Mouse (Mus musculus) hindlimb bud, embryonic 11.5 days (tissue): ENCODE measurements at regions not wholly inside any gene's neighbourhood (a gene's known extent, or its start where the extent isn't known, plus 50 kb on each side); places are given as distances from the start of the nearest gene placed in this dataset.
"Not testable (repeated sequence)": the region's sequence is repeated elsewhere in the genome, so short reads cannot be mapped to it uniquely, and the experiment has no call there.

ENCODE experiments used
- DNase-seq: peaks from one replicate; pipeline ENCODE4 v3.0.0-alpha.2; 2012; ENCODE audit warnings: low read depth, low spot score; ENCODE audit errors: extremely low spot score

- DNase-seq: no peak
Measured at GRCm38 (mm10) chr5:129350024-129350423, 151.0 kb upstream of the Sfswap start.

- no peak for DNase-seq
Measured at GRCm38 (mm10) chr5:129353549-129353948, 147.5 kb upstream of the Sfswap start.

GRCm38 (mm10) chr5:129354877-129355276, 146.1 kb upstream of the Sfswap start:
- DNase-seq: no peak

GRCm38 (mm10) chr5:129361527-129361926, 139.5 kb upstream of the Sfswap start:
- DNase-seq: no peak

- no peak for DNase-seq
Measured at GRCm38 (mm10) chr5:129363189-129363588, 137.8 kb upstream of the Sfswap start.

GRCm38 (mm10) chr5:129365026-129365425, 136.0 kb upstream of the Sfswap start:
- DNase-seq: no peak

- DNase-seq: no peak
Measured at GRCm38 (mm10) chr5:129367266-129367665, 133.8 kb upstream of the Sfswap start.

- DNase-seq: no peak
Measured at GRCm38 (mm10) chr5:129380861-129381260, 120.2 kb upstream of the Sfswap start.

- DNase-seq: no peak
Measured at GRCm38 (mm10) chr5:129384976-129385375, 116.0 kb upstream of the Sfswap start.

- DNase-seq: not testable (repeated sequence)
Measured at GRCm38 (mm10) chr5:129385965-129386643, 114.9 kb upstream of the Sfswap start.

- not testable (repeated sequence) for DNase-seq
Measured at GRCm38 (mm10) chr5:129386671-129387070, 114.3 kb upstream of the Sfswap start.

GRCm38 (mm10) chr5:129387301-129387700, 113.7 kb upstream of the Sfswap start:
- no peak for DNase-seq

- no peak for DNase-seq
Measured at GRCm38 (mm10) chr5:129390921-129391371, 110.1 kb upstream of the Sfswap start.

- DNase-seq: no peak
Measured at GRCm38 (mm10) chr5:129393150-129393549, 107.9 kb upstream of the Sfswap start.

GRCm38 (mm10) chr5:129393606-129394255, 107.3 kb upstream of the Sfswap start:
- DNase-seq: no peak

GRCm38 (mm10) chr5:129394416-129394815, 106.6 kb upstream of the Sfswap start:
- no peak for DNase-seq

GRCm38 (mm10) chr5:129397311-129397710, 103.7 kb upstream of the Sfswap start:
- DNase-seq: no peak

- no peak for DNase-seq
Measured at GRCm38 (mm10) chr5:129406259-129406658, 94.8 kb upstream of the Sfswap start.

GRCm38 (mm10) chr5:129409440-129410004, 91.5 kb upstream of the Sfswap start:
- no peak for DNase-seq

GRCm38 (mm10) chr5:129412161-129412560, 88.9 kb upstream of the Sfswap start:
- no peak for DNase-seq

- no peak for DNase-seq
Measured at GRCm38 (mm10) chr5:129414960-129415706, 85.9 kb upstream of the Sfswap start.
